Mouse (Mus musculus) common myeloid progenitor, adult 5-6 weeks (primary cell): Measurements from ENCODE around the gene Zfp385c. TPM values are rescaled to one million over a fixed set of nuclear protein-coding genes. Genes with fewer than 3 reads are reported as not detected.
"Not testable (repeated sequence)": the region's sequence is repeated elsewhere in the genome, so short reads cannot be mapped to it uniquely, and the experiment has no call there.

Experiments used
- ATAC-seq: replicated peaks from 2 replicates; pipeline ENCODE4 v1.8.0; 2016; ENCODE audit warnings: low read depth, mild to moderate bottlenecking, moderate TSS enrichment, inconsistent platforms; ENCODE audit not compliant: poor library complexity, severe bottlenecking
- total RNA-seq: library from RNA; stranded (forward); fragments of 200-1000, 187-1606 nt; gene quantifications from 2 replicates; pipeline ENCODE4 v1.2.3, GENCODE M21; 2017

Gene Zfp385c
- total RNA-seq, 1 experiment from 2014 or later: not detected

DNA sequence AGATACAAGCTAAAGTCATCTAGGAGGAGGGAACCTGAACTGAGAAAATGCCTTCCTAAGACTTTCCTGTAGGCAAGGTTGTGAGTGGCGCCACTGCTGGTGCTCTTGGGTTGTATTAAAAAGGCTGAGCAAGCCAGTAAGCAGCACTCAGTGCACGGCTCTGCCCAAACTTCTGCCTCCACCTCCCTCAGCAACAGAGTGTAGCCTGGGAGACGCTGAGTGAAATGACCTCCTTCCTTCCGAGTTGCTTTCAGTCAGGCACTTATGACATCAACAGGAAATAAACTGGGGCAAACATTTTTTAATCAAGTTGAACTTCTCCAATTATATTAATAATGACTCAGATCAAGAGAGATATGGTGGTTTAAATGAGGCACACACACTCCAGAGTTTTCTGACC is 83.5 kb downstream of the Zfp385c start:
- ATAC-seq: 0 out of 2 replicates have a peak, but pooled peaks have one; percentile 15

DNA sequence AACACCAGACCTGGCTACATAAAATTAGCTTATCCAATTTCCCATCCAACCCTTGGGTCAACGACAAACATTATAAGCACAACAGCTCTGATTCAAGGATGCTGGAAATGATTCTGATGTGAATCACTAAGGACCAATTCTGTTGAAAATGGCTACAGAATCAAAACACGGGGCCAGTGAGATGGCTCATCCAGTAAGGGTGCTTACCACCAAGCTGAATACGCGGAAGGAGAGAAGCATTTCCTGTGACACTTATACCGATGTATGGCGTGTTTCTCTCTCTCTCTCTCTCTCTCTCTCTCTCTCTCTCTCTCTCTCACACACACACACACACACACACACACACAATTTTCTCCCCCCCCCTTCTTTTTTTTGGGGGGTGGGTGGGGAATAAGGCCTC is 85.1 kb downstream of the Zfp385c start:
- no peak for ATAC-seq

DNA sequence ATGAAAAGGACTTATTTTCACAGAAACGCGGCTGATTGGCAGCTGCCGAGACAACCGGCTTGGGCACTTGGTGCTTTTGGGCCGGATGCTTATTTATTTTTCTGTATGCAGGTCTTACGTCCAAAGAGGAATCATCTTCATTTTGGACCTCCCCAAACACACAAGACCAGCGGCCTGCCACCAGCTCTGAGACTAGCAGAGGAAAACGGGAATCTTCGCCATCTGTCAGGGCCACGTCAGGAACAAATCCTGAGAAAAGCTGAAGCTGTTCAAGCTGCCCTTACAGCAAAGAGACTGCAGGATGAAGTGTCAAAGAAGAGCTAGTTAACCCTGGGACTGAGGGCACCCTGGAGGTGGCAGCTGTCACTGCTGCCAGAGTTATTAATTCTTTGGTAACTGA is 86.8 kb downstream of the Zfp385c start:
- no peak for ATAC-seq

DNA sequence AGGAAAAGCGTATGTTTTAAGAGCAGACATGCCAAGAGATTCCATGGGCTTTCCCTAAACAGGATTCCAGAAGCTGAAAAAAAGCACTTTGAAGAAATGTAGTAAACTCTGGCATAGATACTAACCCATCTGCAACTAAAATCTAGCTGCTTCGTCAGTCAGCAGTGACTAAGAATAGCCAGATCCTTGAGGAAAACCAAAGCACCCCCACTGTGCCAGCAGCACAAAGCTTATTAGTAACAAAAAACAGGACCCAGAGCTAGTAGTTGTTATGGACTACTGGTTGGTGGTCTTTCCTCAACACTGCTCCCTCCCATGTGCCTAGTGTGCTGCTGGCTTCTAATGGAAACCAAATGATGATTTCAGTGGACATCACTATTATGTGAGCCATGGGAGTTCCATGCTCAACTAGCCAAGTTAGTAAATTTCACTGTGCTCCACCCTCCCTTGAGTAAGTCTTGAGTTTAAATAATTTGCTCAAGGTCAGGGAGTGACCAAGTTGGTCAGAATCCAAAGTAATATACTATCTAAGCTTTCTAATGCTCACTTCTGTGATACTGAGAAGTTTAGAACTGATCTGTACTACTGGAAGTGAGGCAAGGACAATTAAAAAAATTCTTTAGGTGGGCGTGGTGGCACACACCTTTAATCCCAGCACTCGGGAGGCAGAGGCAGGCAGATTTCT is 87.8 kb downstream of the Zfp385c start:
- no peak for ATAC-seq

DNA sequence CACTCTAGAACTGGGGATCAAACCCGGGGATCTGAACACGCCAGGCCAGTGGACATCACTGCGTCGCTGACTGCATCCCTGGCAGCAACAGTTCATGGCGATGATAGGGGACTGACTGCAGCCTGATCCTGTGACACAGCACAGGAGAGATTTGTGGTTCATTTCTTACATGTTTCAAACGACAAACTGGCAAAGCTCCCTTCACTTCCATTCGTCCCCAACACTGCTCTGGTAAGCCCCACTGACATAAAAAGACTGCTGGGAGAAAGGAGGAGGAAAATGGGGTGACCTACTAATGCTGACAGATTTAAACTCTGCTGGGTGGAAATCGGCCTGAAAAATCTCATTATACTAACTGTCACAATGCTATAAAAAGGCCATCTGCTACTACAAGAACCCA is 88.4 kb downstream of the Zfp385c start:
- no peak for ATAC-seq

DNA sequence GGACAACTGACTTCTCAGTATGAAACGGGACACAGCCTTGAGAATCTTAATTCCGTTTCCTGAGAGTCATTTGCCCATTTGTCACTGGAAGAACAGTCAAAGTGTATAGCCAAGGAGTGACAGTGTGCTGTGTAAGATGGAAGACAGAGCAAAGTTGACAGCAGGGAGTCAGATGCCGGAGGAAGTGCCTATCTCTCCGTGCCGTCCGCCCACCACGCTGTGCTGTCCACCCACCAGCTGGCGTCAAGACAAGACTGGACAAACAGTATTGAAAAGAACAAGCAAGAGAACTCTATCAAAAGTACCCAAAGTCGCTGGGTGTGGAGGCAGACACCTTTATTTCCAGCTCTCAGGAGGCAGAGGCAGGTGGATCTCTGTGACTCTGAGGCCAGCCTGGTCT is 89.1 kb downstream of the Zfp385c start:
- ATAC-seq: no peak

DNA sequence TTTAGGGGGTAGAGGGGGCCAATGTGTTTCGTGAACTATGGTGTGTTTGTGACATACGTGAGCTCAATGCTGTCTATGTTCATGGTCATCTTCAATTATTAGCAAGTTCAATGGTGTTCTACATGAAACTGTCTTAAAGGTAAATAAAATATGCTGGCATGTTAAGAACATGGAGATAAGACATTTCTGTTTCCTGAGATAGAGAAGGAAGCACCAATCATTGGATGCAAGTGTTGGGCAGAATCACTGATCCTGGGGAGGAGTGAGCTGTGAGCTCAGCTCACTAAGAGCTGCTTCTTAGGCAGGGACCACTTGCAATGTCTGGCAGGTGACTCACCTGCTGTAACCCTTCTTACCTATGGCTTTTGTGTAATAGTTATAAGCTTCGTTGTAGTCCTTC is 90.9 kb downstream of the Zfp385c start:
- no peak for ATAC-seq

DNA sequence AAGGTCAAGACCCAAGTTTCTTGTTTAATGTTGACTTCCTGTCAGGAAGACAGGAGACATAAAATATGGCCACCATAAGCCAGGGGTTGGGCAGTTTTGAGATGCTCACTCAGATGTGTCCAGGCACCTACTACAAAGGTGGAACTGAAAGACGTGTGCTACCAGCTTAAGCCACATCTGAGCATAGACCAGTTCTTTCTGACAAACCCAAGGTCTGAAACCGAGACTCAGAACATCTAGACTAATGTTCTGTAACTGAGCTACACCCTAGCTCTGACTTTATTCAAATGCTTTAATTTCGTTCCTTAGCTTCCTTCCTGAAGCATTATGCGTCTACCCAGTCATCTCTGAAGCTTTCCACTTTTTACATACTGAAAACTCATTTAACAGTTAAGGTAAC is 94.2 kb downstream of the Zfp385c start:
- no peak for ATAC-seq

DNA sequence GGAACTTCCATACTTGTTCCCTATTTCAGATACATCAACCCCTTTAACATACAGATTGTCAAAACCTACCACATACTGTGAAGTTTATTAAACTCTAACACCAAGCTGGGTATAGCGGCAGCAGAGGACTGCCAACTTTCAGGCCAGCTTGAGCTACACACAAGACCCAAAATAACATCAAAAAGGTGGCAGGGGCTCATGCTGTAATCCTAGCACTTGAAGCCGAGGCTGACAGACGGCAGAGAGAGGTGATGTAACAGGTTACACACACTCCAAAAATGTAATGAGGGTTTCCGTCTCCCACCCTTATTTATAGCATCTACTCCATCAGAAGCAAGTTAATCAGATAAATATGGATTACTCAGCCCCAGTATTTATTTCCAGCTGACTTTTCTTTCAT is 96.7 kb downstream of the Zfp385c start:
- ATAC-seq: no peak

DNA sequence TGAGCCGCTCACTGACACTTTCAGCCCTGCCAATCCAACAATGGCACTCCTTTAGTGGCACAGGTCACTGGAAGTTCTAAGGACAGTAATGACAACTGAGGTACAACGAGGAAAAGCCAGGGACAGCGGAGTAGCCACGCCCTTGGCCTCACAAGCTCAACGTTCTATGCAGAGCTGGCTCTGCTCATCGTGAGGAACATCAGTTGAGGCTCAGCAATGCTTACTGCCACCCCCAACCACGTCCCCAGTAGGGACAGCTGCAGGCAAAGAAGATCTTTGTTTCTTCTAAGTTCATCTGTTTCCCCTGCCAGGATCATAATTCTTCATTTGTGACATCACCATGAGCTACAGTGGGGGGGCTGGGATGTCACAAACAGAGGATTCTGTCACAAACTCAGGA is 97.6 kb downstream of the Zfp385c start:
- no peak for ATAC-seq

DNA sequence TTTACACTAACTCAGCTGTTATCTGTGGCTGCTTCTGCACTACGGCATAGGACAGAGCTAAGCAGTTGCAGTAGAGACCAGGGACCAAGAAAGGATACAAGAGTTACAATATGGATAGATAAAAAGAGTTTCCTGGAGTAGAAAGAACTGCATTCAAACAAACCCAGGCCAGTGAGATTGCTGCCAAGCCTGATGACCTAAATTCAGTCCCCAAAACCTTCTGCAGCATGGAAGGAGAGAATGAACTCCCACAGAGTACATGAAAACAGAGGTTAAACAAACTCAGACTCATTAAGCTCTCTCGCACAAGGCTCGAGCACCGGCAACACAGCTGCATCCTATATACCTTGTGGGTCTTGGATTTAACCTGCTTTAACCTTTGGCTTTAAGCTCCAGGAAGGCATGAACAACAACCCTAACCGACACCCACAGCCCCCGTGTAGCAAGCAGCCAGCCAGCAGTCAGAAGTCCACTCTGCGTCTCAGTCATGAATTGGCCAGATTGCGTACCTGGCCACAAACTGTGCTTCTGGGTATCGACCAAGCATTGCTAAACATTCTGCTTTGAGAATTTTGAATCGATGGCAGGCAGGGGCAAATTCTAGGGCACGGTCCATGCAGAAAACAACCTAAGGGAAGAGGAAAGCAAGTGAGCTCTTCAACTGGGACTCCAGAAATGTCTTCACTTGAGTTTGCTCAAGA is 99.8 kb downstream of the Zfp385c start:
- ATAC-seq: no peak

DNA sequence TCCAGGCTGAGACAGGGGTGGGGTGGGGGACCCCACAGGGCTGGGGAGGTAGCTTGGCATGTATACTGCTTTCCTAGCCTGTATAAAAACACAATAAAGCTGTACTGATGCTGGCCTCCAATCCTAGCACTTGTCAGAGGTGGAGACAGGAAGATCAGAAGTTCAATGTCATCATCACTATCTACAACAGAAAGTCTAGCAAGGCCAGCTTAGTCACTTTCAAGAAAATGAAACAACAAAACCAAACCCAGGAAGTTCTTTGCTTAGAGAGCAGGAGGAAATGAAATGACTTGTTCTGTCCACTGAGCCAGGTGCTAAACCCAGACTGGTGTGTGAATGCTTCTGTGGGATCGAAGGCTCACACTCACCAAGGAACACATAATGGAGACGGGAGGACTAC is 103.8 kb downstream of the Zfp385c start:
- no peak for ATAC-seq

DNA sequence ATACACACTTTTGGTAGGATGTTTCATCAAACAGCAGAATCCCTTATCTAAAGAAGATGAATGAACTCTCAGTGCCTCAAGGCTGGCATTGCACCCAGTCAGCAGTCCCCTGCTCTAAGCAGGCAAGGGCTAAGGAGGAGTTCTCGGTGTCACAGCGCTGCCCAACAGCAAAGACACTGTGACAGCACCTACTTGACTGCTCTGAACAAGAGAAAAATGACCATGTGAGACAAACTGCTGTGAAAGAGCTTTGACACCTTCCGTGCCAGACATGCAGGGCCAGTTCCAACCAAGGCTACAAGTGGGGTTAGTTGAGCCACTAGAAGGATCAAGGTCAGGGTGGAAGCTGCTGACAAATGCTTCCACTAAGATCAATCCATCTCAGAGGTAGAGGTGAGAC is 107.1 kb downstream of the Zfp385c start:
- ATAC-seq: no peak

DNA sequence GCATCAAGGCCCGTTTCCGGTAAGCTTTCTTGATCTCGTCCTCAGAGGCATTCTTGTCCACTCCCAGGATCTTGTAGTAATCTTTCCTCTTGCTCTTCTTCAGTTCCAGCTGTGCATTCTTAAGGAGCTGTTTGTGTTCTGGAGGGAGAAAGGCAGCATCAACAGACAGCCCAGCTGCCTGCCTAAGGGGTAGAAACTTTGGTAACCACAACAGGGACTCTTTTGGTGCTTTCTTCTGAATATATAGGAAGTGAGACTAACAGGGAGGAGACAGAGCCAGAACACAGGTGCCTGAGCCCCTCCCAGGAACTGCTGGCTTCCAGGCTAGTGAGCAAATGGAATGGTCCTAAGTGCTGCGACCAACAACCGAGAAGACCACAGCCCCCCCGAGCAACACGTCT is 107.7 kb downstream of the Zfp385c start:
- ATAC-seq: peak; percentile 45

DNA sequence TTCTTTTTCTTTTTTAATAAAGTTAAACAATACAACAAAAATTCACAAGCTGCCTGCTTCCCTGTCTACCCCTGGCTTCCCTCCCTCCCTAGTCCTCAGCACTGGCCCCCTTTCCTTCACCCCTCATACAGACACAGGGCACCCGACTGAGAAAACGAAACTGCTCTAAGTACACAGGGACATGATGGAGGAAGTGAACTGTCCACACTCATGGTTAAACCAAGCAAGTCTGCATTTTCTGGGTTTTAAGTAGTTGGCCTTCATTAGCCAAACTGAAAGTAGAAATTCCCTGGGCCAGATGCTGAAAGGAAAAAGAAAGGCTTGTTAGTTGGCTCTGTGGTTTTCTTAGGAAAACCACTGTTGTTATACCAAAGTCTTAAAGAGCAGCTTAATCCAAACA is 109.4 kb downstream of the Zfp385c start:
- 0 out of 2 replicates have a peak, but pooled peaks have one; percentile 40 for ATAC-seq

DNA sequence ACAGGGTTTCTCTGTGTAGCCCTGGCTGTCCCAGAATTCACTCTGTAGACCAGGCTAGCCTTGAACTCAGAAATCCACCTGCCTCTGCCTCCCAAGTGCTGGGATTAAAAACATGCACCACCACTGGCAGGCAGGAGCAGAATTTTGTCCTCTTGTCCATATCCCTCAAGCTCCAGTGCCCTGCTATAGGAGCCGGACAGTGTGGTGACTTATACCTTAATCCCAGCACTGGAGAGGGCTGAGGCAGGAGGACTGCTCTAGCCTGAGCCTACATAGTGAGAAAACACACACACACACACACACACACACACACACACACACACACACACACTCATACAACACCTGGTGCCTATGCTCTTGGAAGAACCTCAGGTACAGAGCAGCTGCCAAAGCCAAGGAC is 109.8 kb downstream of the Zfp385c start:
- not testable (repeated sequence) for ATAC-seq

DNA sequence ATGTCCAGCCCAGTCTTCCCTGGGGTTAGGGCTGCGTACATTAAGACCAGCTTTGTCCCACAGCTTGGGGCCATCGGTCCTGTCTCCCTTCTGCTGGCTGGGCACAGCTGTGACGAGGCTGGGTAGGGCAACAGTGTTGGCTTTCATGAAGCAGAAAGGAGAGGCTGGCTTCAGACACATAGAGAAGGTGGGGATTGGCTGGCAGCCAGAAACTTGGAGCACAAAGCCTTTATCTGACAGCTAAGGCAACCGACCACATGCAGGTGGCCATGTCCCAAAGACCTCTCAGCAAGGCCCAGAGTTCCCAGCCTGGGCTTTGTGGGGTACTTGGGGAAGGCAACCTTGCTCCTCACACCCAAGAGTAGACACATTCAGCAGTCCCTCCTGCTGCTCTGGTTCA is 110.5 kb downstream of the Zfp385c start:
- ATAC-seq: peak; percentile 31

DNA sequence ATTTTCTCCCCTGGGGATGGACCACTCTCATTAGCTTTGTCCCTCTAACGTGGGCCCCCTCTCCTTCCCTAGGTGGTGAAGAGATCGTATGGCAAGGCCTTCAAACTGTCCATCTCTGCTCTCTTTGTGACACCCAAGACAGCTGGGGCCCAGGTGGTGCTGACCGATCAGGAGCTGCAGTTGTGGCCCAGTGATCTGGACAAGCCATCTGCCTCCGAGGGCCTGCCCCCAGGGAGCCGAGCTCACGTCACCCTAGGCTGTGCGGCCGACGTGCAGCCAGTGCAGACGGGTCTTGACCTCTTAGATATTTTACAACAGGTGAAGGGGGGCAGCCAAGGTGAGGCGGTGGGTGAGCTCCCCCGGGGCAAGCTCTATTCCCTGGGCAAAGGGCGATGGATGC is 112.0 kb downstream of the Zfp385c start:
- no peak for ATAC-seq

DNA sequence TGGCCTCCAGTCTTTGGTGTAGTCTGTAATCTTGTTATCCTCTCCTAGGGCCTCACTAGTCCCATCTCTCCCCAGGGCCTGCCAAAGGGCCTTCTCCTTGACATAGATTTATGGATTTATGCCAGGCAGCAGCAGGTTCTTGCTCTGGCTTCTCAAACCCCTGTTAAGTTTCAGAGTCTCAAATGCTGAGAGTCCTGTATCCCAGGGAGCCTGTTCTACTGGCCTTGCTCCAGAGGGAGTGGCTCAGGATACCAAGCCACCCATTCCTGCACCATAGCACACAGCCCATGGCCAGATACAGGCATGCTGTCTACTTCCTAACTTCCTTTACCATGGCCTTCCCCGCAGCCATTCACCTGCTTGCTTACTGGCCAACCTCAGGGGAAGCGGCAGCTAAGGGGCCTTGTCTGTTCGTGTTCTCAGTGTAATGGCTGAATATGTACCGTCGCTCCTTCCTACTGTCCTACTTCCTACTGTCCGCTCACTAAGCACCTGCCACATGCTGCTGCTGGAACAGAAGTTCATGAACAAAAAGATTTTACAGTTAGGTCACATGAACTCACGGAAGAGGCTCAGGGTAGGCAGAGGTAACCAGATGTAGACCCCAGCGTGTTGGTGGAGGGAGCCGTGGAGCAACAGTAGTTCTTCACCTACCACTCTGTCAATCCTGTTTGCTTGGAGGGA is 113.0 kb downstream of the Zfp385c start:
- no peak for ATAC-seq

DNA sequence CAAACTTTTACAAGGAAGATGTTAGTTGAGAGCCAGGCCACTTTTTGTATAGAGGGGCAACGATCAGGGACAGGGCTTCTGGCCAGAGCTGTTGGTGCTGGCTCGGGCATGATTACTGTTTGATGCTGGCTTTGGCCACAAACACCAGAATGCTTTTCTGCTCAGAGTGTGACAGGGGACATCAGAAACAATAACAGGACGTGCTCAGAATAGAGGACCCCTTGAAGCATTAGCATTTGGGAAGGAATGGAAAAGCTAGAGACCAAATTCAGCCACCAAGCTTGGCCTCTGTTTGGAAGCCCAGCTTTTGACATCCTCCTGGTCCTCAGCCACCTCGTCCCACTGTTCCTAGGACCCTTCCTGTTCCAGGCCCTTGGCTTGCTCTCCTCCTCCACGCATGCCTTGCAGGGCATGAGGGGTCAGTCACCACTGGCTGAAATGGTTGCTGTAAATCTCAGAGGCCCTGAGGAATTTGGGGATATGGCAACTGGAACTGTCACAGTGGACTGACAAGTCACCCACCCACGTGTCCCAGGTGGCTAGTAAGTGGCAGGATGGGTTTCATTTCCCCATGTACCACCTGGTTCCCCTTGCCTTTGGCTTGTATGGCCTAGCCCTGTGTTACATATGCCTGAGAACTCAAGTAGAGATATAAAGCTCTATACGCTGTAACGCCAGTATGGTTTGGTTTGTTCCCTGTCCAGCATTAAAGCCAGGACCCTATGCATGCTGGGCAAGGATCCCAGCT is 114.2 kb downstream of the Zfp385c start:
- ATAC-seq: no peak
